Mouse (Mus musculus): Measurements from ENCODE around the gene Mbd6.

Mbd6 gene

DNA sequence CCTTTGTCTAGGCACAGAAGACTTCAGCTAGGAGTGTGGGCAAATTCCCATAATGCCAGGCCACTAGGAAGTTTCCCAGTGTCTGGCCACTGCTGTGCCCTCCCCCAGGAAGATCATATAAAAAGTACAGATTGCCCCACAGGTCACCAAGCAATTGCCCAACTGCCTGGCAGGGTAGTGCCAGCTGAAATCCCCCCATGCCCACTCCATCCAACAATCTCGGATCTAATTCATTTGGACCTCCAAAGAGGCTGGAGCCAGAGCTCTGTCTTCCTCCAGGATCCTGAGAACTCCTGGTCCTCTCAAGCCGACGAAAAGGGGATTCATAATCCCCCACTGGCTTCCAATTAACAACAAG lies 903 bp downstream of the Mbd6 start:
- no peak for DNase-seq (ENCODE audit: low spot score)

DNA sequence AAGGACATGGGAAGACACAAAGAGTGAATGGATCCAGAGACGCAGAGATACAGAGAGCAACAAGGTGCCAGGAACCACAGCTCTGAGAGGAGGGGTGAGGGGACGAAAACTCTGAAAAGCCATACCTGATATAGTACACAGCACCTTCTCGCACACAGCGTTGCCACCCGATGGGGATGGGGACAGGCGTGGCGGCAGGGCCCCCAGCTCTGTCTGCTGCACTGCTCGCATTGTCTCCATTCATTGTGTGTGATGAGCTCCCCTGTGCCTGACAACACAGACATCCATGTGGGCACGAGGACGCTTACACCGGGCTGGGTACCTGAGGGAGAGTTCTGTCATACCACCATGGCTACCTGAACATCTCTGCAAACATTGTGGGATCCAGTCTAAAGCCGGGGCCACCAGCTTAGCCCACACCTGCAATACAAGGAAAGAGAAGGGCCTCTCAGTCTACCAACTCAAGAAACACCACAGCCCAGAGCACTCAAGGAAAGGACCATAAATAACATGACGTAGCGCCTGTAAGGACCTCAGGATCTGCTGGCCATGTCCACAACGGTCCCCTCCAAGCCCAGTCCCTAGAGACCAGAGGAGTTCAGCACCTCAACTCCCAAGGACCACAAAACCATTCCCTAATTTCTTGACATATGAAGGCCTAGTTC lies 1.4 kb downstream of the Mbd6 start:
- no peak for DNase-seq (ENCODE audit: low spot score)

DNA sequence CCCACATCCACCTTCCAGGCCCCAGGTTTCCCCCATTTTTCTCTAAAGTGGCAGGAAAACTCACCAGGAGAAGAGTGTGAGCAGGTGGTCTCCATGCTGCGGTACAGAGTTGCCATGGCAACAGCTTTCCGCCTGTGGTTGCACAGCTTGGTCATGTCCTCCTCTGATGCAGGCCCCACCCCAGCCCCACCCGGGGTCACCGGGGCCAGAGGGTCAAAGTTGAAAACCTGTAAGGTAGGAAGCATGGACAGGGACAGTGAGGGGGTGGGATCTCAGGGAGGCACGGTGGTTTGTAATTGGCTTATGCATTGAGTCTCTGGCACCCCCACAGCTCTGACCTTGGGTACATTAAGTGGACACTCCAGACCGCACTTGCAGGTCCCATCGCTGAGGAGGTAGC lies 2.1 kb downstream of the Mbd6 start:
- DNase-seq (ENCODE audit: low spot score), result no peak

DNA sequence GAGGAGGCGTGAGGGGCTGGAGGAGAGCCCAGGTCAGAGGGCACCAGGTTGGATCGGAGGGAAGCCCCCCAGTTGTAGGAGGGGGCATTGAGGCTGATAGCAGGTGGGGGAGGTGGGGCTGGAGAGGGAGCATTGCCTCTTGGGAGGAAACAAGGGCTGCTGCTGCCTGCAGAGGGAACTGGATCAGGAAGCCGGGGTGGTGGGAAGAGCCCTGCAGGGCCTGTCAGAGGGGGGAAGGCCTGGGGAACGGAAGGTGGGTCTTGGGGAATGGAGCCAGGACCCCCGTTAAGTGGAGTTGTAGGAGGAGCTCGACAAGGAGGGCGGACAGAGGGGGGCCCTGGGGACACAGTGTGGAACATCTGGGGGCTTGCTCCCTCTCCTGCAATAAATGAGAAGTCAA lies 2.6 kb downstream of the Mbd6 start:
- no peak for DNase-seq (ENCODE audit: low spot score)

DNA sequence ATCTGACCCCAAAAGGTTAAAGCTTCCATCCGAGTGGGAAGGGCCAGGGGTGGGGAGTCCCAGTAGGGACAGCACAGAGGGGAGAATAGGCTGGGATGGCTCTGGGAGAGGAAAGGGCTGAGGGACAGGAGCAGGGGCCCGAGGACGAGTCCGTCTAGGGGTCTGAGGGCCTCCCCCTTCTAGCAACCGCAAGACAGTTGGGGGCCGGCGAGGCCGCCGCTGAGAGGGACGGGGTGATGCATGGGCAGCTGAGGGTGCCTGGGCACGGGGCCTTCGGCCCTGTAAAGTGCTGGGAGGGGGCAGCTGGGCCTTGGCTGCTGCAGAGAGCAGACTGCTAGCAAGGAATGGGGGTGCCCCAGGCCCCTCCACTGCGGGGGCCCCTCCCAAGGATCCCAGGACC lies 3.2 kb downstream of the Mbd6 start:
- DNase-seq (ENCODE audit: low spot score), result no peak

DNA sequence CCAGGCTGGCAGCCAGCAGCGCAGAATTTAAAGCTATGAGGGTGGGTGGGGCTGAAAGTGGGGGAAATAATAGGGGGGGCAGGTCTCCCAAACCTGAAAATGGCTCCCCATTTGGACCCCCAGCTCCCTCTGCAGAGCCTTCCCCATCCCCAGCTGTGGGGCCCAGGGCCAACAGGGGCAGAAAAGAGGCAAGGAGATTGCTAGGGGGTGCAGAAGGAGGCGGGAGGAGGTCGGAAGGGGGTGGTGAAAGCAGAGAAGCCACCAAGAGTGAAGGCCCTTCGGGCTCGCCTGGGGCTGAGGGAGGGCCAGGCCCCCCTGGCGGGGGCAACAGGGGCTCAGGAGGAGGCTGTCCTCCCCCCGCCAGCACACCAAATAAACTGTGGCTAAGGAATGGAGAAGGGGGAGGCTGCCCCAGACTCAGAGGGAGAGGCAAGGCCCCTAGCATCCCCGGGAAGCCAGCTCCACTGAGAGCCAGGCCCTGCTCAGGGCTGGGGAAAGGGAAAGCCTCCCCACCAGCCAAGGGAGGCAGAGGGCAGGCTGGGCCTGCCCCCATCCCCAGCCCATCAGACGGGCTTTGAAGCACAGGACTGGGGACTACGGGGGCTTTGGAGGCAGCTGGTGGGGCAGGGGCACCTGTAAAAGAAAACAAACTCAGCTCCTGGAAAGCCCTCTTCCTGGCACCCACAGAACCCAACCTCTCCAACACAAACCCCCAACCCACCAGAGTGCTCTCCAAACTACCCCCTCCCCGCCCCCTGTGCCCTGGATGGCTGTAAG lies 3.9 kb downstream of the Mbd6 start:
- DNase-seq (ENCODE audit: low spot score), result no peak

DNA sequence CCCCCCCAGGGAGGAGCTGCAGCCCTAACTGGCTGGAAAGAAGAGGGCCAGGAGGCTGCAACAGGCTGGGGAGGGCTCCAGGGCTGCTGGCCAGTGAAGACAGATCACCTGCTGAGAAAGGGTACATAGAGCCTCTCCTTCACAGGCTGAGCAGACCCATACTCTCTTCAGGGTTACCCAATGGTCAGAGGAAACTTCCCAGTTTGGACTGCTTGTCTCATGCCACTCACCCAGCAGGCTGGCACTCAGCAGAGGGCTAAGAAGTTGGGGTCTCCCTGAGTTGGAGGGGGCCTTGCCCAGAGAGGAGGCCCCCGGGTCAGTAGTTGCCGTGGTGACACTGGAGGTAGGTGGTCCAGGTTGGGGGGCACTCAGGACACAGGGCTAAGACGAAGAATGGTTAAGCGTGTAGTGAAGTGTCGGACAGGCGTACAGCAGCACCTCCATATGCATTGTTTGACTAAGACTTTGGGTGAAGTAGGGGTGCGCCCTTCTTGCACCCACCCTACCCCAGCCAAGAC lies 4.7 kb downstream of the Mbd6 start:
- no peak for DNase-seq (ENCODE audit: low spot score)

DNA sequence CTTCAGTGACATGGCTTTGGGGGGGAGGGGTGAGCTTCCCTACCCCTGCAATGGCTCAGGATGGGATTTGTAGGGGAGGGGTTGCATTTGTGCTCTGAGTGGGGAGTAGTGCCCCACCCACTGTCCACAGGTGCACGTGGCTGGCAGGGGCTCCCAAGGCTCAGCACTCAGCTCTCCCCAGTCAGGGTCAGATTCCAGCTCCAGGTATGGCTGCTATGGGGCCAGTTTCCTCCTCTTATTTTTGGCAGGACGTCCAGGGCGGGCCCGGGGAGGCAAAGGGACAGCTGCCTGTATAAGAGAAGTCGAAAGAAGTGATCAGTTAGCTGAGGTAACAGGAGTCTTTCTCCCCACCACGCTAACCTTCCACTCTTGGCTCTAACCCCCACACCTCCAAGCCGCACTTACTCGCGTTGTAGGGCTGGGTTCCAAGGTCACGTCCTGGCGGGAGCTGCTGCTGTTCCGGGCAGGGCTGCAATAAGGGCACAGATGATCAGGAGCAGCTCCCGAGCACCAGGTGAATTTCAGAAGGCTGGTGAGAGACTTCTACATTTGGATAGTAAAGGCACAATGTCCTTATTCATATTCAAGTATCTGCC lies 6.1 kb downstream of the Mbd6 start:
- DNase-seq (ENCODE audit: low spot score), result no peak

DNA sequence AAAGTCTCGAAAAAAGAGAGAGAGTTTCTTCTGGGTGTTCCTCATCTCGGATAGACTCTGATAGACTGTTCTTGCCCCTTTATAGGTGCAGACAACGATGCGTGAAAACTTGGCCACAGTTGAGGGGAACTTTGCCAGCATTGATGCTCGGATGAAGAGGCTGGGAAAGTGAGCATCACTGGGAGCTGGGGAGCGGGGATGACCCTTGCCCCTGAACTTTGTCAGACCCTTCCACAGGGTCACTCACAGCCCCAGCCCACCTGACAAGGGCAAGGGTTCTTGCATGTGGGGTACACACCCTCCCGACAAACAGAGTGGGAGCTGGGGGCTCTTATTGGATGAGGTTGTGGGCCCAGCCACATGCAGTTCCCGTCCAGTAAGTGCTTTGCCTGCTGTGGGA lies 7.5 kb downstream of the Mbd6 start:
- no peak for DNase-seq (ENCODE audit: low spot score)

DNA sequence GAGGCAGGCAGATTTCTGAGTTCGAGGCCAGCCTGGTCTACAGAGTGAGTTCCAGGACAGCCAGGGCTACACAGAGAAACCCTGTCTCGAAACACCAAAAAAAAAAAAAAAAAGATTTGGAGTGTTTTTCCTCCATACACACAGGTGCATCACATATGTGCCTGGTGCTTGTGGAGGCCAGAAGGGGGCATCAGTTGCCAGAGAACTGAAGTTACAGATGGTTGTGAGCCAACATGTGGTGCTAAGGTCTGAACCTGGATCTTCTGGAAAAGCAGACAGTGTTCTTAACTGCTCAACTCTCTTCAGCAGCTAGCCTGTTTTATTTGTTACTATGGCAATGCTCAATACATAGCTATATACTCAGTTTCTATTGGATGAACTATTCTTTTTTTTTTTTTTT lies 9.1 kb downstream of the Mbd6 start:
- DNase-seq (ENCODE audit: low spot score), result no peak

DNA sequence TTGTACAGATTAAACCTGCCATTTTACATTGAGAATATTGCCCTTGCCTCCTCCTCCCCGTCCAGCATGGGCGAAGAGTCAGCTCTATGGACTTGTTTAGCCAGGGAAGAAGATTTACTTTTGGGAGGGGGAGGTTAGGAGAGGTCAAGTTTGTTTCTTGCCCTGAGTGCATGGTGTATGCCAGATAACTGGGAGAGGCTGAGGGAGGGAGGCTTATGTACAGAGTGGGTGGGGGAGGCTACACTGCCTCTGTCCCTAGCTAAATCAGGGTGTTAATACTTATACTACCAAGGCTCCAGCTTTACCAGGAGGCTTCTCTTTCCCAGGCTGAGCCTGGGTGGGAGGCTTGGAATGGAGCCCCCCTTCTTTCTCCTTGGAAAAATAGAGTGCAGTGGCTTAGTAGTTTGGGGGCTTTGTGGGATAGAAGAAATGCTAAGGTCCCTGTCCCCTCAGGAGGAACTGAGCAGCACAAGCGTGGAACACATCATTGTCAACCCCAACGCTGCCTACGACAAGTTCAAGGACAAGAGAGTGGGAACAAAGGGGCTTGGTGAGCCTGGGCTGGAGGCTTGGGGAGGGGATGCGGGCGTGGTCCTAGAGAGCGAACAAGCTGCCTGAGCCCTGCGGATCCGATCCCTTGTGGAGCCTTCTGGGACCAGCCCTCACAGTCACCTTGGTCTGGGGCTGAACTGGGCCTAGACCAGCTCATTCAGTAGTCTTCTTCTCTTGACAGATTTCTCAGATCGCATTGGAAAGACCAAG lies 14.4 kb downstream of the Mbd6 start:
- DNase-seq (ENCODE audit: low spot score), result no peak

DNA sequence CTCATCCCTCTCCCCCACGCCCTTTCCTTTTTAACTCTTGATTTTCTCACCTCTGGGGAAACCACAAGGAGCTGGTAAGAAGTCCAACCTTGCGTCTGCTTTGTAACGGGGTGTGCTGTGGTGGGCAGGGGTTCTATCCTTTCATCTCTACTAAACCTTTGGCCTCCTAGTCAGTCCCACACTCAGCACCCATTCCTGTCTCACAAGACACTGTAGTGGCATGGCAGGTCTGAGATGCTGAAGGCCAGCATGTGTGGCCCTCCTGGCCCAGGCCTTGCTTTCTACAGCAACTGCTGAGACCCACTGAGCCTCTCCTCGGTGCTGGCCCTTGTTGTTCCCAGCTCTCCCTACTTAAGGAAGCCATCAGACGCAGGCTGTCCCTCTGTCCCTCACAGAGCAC lies 16.4 kb downstream of the Mbd6 start:
- no peak for DNase-seq (ENCODE audit: low spot score)

DNA sequence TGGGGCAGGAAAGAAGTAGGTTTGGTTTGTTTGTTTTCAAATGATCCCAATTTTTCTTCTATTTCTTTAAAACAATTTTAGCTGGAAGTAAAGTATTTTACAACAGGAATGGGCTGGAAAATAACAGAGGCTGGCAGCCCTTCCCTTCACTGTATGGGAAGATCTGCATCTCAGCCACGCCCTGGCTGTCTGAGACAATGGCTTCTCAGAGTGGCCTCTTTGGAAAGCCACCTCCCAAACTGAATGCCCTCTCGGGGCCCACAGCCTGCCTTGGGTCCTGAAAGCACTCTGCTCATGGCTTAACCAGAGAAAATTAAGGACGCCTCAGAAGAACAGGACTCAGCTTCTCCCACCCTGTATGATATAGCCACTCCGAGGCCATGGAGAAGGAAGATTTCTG lies 18.9 kb downstream of the Mbd6 start:
- no peak for DNase-seq (ENCODE audit: low spot score)

DNA sequence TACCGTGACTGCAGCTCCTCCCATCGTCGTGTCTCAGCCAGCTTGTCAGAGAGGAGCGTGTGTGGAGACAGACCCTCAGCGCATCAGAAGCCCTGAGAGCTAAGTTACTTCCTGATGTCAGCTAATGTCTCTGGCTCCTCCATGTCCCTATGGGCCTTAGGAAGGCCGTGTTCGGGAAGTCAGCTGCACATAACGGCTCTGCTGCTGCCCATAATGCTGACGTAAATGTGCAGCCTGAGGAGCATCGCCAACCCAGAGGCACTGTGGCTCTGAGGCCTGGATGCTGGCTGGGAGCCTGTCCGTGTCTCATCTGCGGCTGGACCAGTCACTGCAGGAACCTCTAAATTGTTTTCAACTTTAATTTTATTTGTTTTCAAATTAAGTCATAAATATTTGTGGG lies 19.8 kb downstream of the Mbd6 start:
- DNase-seq (ENCODE audit: low spot score), result no peak

DNA sequence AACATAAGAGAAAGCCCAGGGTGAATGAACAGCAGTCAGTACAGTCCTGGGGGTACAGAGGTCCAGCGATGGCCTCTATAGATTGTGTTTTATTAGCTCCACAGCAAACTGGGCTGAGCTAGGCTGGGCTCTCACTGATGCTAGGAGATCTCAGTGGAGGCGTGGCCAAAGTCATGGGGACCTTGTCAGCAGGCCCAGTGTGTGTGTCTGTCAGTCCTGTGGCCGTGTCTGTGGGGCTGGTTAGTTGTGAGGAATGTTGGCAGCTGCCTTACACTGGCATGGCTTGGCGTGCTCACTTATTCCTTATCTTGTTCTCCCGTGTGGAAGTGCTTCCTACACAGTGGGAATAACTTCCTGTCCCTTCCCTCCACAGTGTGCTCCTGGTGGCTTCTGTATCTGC lies 20.4 kb downstream of the Mbd6 start:
- no peak for DNase-seq (ENCODE audit: low spot score)

DNA sequence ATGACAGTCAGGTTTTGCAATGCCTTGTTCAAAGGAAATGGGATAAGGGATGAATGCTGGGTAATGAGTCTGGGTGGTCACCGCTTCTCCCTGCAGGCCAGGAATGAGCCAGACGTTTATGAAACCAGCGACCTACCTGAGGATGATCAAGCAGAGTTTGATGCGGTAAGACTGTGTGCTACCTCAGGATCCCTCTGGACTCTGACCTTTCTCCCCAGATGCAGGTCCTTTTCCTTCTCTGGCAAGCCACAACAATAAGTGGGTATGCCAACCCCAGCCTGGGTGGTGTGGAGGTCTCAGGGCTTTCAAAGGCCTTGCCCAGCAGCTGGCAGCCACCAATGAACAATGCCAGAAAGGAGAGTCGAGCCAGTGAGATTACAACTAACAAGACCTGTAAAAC lies 21.5 kb downstream of the Mbd6 start:
- no peak for DNase-seq (ENCODE audit: low spot score)

DNA sequence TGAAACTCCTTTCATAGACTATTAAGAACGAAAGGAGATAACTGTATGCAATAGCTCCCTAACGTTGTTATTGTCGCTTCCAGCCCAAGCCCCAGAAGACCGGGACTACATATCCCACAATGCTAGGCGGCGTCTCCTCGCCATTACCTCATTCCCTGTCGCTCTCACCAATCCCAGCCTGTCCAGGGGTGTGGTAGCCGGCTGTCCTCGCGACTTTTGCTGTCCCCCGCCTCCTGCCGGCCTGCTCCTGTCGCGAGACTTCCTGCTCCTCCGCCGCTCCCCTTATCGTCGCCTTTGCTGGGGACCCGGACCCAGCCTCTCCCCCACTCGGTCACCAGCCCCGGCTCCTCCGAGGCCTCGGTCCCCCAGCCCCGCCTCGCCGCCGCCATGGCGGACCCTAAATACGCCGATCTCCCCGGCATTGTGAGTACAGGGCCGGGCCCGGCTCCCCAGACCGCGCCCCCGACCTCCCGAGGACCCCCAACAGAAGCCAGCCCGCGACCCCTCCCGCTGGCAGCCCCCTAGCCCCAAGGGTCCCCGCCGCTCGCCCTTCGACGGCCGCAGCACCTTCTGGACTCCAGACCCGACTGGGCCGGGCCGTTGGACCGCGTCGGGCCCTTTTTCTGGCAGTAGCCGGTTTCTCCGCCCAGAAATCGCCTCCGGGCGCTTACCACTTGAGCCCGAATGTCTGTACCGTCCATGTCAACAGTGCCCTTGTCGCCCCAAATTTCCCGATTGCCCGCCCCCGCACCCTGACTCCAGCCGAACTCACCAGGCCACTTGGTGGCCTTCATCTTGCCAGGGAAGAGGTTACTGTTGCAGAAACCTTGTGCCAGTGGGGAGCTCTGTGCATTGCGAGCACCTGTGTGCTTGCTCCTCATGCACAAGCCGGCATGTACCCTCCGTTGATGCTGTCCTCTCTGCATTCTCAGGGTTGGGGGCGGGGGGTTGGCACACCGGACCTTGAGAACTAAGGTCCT lies 22.4 kb downstream of the Mbd6 start, which contains the start of gene Dctn2:
TSS of gene Dctn2 (plus strand) at position 257 of the 980 bp plus-strand sequence.
- DNase-seq (ENCODE audit: low spot score), result peak; percentile 68

DNA sequence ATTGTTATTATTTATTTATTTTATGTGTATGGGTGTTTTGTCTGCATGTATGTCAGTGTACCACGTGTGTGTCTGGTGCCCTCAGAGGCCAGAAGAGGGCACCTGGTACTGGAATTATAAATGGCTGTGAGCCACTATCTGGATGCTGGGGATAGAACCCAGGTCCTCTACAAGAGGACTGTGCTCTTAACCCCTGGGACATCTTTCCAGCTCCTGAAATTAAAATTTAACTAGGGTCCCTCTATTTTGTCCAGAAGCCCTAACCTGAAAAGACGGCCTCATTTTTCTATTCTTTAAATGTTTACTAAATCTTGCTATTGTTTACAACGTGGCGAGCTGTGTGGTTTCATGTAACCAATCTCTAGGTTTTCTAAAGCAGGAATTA lies 23.1 kb downstream of the Mbd6 start:
- no peak for DNase-seq (ENCODE audit: low spot score)

DNA sequence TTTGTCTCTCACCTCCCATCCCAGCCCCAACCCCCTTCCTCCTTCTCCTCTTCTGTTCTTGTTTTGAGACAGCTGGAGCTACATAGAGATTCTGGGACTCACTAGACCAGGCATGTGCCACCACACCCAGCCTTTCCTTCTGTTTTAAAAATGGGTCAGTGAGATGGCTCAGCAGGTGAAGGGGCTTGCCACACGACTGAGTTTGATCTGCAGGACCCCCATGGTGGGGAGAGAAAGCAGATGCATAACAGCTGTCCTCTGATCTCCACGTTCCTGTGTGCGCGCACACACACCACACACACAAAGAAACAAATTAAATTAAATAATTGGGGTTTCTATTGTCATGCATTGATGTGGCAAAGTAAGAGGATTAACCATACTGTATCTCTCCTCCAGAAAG lies 23.8 kb downstream of the Mbd6 start:
- DNase-seq (ENCODE audit: low spot score), result no peak

DNA sequence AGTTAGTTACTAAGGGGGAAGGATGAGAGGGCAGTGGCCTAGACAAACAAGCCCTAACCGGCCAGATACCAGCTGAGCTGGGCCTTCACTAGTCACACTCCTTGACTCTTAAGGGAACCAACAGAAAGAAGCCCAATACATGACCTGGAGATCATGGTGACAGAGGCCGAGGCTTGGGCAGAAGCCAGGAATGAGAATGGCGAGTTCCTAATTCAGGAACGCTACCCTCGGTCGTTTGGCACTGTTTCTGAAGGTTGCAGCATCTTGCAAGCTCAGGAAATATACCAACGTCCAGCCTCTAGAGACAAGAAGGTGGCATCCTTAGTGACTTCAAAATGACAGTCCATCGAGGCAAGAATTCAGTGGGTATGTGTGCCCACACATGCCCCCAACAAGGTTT lies 24.5 kb downstream of the Mbd6 start:
- no peak for DNase-seq (ENCODE audit: low spot score)

DNA sequence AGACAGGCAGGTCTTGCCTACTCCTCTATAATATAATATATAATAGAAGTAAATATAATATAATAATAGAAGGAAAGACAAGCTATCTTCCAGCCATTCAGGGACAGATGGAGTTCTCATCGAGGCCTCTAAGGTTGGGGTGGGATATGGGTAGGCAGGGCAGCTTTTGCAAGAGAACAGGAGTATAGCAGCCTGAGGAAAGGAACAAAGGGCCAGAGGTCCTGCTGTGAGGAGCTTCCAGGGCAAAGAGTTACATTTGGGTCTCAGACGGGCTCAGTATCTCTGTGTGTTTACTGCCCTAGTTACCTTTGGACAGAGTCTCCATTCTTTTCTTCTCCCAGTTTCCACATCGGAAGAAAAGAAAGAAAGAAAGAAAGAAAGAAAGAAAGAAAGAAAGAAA lies 25.2 kb downstream of the Mbd6 start:
- no peak for DNase-seq (ENCODE audit: low spot score)

All from ovary, postnatal 10 days (tissue).